Mouse (Mus musculus) hindbrain, embryonic 14.5 days (tissue): ENCODE measurements around the gene Slpi. TPM values are rescaled to one million over a fixed set of nuclear protein-coding genes. Genes with fewer than 3 reads are reported as not detected.

Experiments
- ATAC-seq: fragments of 200-750 bp; cut with Nextera tagmentation; 2 replicates; pipeline ENCODE4 v1.8.0; 2017; ENCODE audit warnings: moderate number of reproducible peaks, mild to moderate bottlenecking, moderate TSS enrichment, moderate library complexity; ENCODE audit not compliant: low FRiP score
- DNase-seq: peaks from one replicate; pipeline ENCODE4 v3.0.0-alpha.2; 2015; ENCODE audit warnings: low spot score
- H3K27ac ChIP-seq: fragments of 300-500 bp; sonication (generic); 2 replicates; pipeline ENCODE4 v1.5.1; 2014; ENCODE audit warnings: mild to moderate bottlenecking, moderate library complexity
- H3K27me3 ChIP-seq: fragments of 300-500 bp; sonication (generic); 2 replicates; pipeline ENCODE4 v1.6.1; 2014; ENCODE audit warnings: mild to moderate bottlenecking, low read length, mixed read lengths; ENCODE audit not compliant: control insufficient read depth, insufficient read depth
- H3K36me3 ChIP-seq: fragments of 300-500 bp; sonication (generic); replicated peaks from 2 replicates; pipeline ENCODE4 v1.6.1; 2014; ENCODE audit not compliant: control insufficient read depth, insufficient read depth
- H3K4me1 ChIP-seq: fragments of 300-500 bp; sonication (generic); replicated peaks from 2 replicates; pipeline ENCODE4 v1.6.1; 2014; ENCODE audit warnings: antibody characterized with exemption, low read length, mixed read lengths; ENCODE audit not compliant: control insufficient read depth, insufficient read depth
- H3K4me2 ChIP-seq: fragments of 300-500 bp; sonication (generic); replicated peaks from 2 replicates; pipeline ENCODE4 v1.6.1; 2014; ENCODE audit warnings: mild to moderate bottlenecking, moderate library complexity
- H3K4me3 ChIP-seq: fragments of 300-500 bp; sonication (generic); replicated peaks from 2 replicates; pipeline ENCODE4 v1.5.1; 2014; ENCODE audit warnings: mild to moderate bottlenecking, low read length
- H3K9ac ChIP-seq: fragments of 300-500 bp; sonication (generic); 2 replicates; pipeline ENCODE4 v1.6.1; 2014
- H3K9me3 ChIP-seq: fragments of 300-500 bp; sonication (generic); 2 replicates; pipeline ENCODE4 v1.6.1; 2016; ENCODE audit warnings: low read length; ENCODE audit not compliant: control insufficient read depth
- WGBS: fragments of 180-500 bp; shearing (Covaris S2); extraction: QIAGEN DNeasy Blood & Tissue Kit; methylation state at CpG from one replicate; pipeline ENCODE4 v1.1.7; 2014; 5-methylcytosine and 5-hydroxymethylcytosine counted together
- polyA plus RNA-seq: library from polyadenylated mRNA; unstranded; fragments of >200 nt; fragmentation: Nextera tagmentation; extraction: Ambion mirVana; gene quantifications from 2 replicates; pipeline ENCODE4 v1.2.1, GENCODE M21; 2014

Gene Slpi
- polyA plus RNA-seq, 1 experiment from 2014 or later: 0.62 TPM

GRCm38 (mm10) chr2:164386953-164387352, 1.9 kb downstream of the Slpi start:
- Histone ChIP-seq H3K4me1 (peaks cover 8% of the 10 kb centered on the region), H3K4me2 (no peak overlapping the region), H3K9ac (no peak overlapping the region), H3K36me3 (no peaks in the 10 kb centered on the region), H3K9me3 (0 out of 2 replicates have a peak, but pooled peaks cover 3% of the 10 kb centered on the region), H3K27ac (no peak overlapping the region), H3K27me3 (peaks cover 24% of the 10 kb centered on the region; the same call in 1 of the 2 replicates), H3K4me3 (no peak overlapping the region)
- 18% methylated on average over 8 of the region's 8 CpGs for WGBS
- DNase-seq (no peak), ATAC-seq (no peak)

GRCm38 (mm10) chr2:164385927-164386763, 2.8 kb downstream of the Slpi start:
- Histone ChIP-seq H3K27ac (no peak overlapping the region), H3K4me2 (peak overlapping the region; percentile 15; the same call in 1 of the 2 replicates), H3K36me3 (no peaks in the 10 kb centered on the region), H3K27me3 (peaks cover 24% of the 10 kb centered on the region; the same call in 1 of the 2 replicates), H3K9me3 (0 out of 2 replicates have a peak, but pooled peaks cover 3% of the 10 kb centered on the region), H3K4me3 (no peak overlapping the region), H3K9ac (no peak overlapping the region), H3K4me1 (peaks cover 8% of the 10 kb centered on the region)
- ATAC-seq (peak; percentile 76; the same call in 1 of the 2 replicates), DNase-seq (peak; percentile 64)
- WGBS: 10% methylated on average over 18 of the region's 18 CpGs

- peaks cover 19% of the 10 kb centered on the region; the same call in 1 of the 2 replicates for H3K27me3 ChIP-seq
- no peaks in the 10 kb centered on the region for H3K9me3 ChIP-seq
- H3K4me3 ChIP-seq: no peak overlapping the region
- WGBS: 44% methylated on average over 11 of the region's 11 CpGs
- H3K36me3 ChIP-seq: no peaks in the 10 kb centered on the region
- DNase-seq: no peak
- no peak for ATAC-seq
- H3K9ac ChIP-seq: no peak overlapping the region
- H3K4me1 ChIP-seq: peaks cover 8% of the 10 kb centered on the region
- H3K4me2 ChIP-seq: no peak overlapping the region
- H3K27ac ChIP-seq: no peak overlapping the region
These were observed 5.1 kb downstream of the Slpi start for GRCm38 (mm10) chr2:164383656-164384399.

GRCm38 (mm10) chr2:164382971-164383370, 5.9 kb downstream of the Slpi start:
- H3K27me3 ChIP-seq: peaks cover 11% of the 10 kb centered on the region; the same call in 1 of the 2 replicates
- 91% methylated on average over 3 of the region's 3 CpGs for WGBS
- no peak for DNase-seq
- H3K36me3 ChIP-seq: no peaks in the 10 kb centered on the region
- no peak for ATAC-seq
- no peak overlapping the region for H3K27ac ChIP-seq
- no peak overlapping the region for H3K4me3 ChIP-seq
- H3K9ac ChIP-seq: no peak overlapping the region
- no peak overlapping the region for H3K4me2 ChIP-seq
- H3K4me1 ChIP-seq: peaks cover 8% of the 10 kb centered on the region
- H3K9me3 ChIP-seq: no peaks in the 10 kb centered on the region

- Histone ChIP-seq H3K9ac (no peak overlapping the region), H3K27ac (no peak overlapping the region), H3K9me3 (no peaks in the 10 kb centered on the region), H3K27me3 (0 out of 2 replicates have a peak, but pooled peaks cover 5% of the 10 kb centered on the region), H3K4me3 (no peak overlapping the region), H3K4me2 (no peak overlapping the region), H3K36me3 (no peaks in the 10 kb centered on the region), H3K4me1 (peaks cover 8% of the 10 kb centered on the region)
- DNase-seq: no peak
- WGBS: 78% methylated on average over 8 of the region's 8 CpGs
- no peak for ATAC-seq
These were observed 7.2 kb downstream of the Slpi start for GRCm38 (mm10) chr2:164381726-164382125.

GRCm38 (mm10) chr2:164377478-164378426, 11.1 kb downstream of the Slpi start:
- Histone ChIP-seq H3K4me1 (no peaks in the 10 kb centered on the region), H3K27ac (no peak overlapping the region), H3K27me3 (no peaks in the 10 kb centered on the region), H3K9me3 (no peaks in the 10 kb centered on the region), H3K36me3 (no peaks in the 10 kb centered on the region), H3K9ac (no peak overlapping the region), H3K4me3 (no peak overlapping the region), H3K4me2 (no peak overlapping the region)
- 93% methylated on average over 15 of the region's 15 CpGs for WGBS
- DNase-seq: no peak
- no peak for ATAC-seq

GRCm38 (mm10) chr2:164373187-164373586, 15.7 kb downstream of the Slpi start:
- Histone ChIP-seq H3K27ac (no peak overlapping the region), H3K4me2 (no peak overlapping the region), H3K4me1 (no peaks in the 10 kb centered on the region), H3K4me3 (no peak overlapping the region), H3K36me3 (no peaks in the 10 kb centered on the region), H3K9me3 (no peaks in the 10 kb centered on the region), H3K9ac (no peak overlapping the region), H3K27me3 (no peaks in the 10 kb centered on the region)
- ATAC-seq (no peak), DNase-seq (no peak)
- 61% methylated on average over 4 of the region's 4 CpGs for WGBS

GRCm38 (mm10) chr2:164372408-164373053, 16.4 kb downstream of the Slpi start:
- no peak overlapping the region for H3K4me2 ChIP-seq
- no peak overlapping the region for H3K4me3 ChIP-seq
- H3K9me3 ChIP-seq: no peaks in the 10 kb centered on the region
- H3K36me3 ChIP-seq: no peaks in the 10 kb centered on the region
- DNase-seq: no peak
- H3K9ac ChIP-seq: no peak overlapping the region
- H3K27me3 ChIP-seq: no peaks in the 10 kb centered on the region
- H3K27ac ChIP-seq: no peak overlapping the region
- no peaks in the 10 kb centered on the region for H3K4me1 ChIP-seq
- no peak for ATAC-seq
- 41% methylated on average over 3 of the region's 3 CpGs for WGBS
